8 mouse cellular contexts compared by ENCODE assay signal in genomic region chr2:144593951-144594651, GRCm38 (mm10). TPM values are rescaled to one million over a fixed set of nuclear protein-coding genes. Genes with fewer than 3 reads are reported as not detected.
A peak's percentile ranks its signal among the peaks of the same experiment; 100 is the strongest.
DNase-seq lines count a peak whose midpoint lies in the region; ATAC-seq and TF ChIP-seq lines count a peak whose summit lies in the region.

Gene Smim26, plus strand, starts transcription at chr2:144594054.

- no peaks in the 10 kb centered on the region for H3K27me3 ChIP-seq in embryonic facial prominence, embryonic 12.5 days
- no peaks in the 10 kb centered on the region for H3K27me3 ChIP-seq in kidney, adult 2 months (replicated peaks; ENCODE audit: control insufficient read depth, insufficient read depth, low read length)
- H3K27me3 ChIP-seq in limb, embryonic 12.5 days, result no peaks in the 10 kb centered on the region
- no peaks in the 10 kb centered on the region for H3K27me3 ChIP-seq in midbrain, embryonic 15.5 days (replicated peaks)
- no peaks in the 10 kb centered on the region for H3K27me3 ChIP-seq in spleen, adult 2 months (ENCODE audit: control insufficient read depth, insufficient read depth, low read length)

- H3K4me2 ChIP-seq in embryonic facial prominence, embryonic 12.5 days (replicated peaks), result peak within 1 kb of the TSS; percentile 61
- H3K4me2 ChIP-seq in limb, embryonic 12.5 days, result peak within 1 kb of the TSS; percentile 69
- peak within 1 kb of the TSS; percentile 55 for H3K4me2 ChIP-seq in midbrain, embryonic 15.5 days

- H3K4me1 ChIP-seq in embryonic facial prominence, embryonic 12.5 days, result no peaks in the 10 kb centered on the region
- H3K4me1 ChIP-seq in kidney, adult 2 months (ENCODE audit: control insufficient read depth, insufficient read depth, low read length), result peaks cover 3% of the 10 kb centered on the region; the same call in 1 of the 2 replicates
- H3K4me1 ChIP-seq in limb, embryonic 12.5 days (replicated peaks), result no peaks in the 10 kb centered on the region
- H3K4me1 ChIP-seq in midbrain, embryonic 15.5 days, result peaks cover 6% of the 10 kb centered on the region
- H3K4me1 ChIP-seq in spleen, adult 2 months (ENCODE audit: control insufficient read depth, insufficient read depth, insufficient read length), result peaks cover 2% of the 10 kb centered on the region; the same call in 1 of the 2 replicates

- no peak for TF ChIP-seq POLR2A in kidney, adult 2 months (IDR thresholded peaks at IDR 0.05; ENCODE audit: low read depth, low read length)
- TF ChIP-seq POLR2A in spleen, adult 2 months (IDR thresholded peaks at IDR 0.05; ENCODE audit: low read depth, low read length), result peak; percentile 43; the same call in 1 of the 2 replicates

- peak within 1 kb of the TSS; percentile 52 for H3K9ac ChIP-seq in embryonic facial prominence, embryonic 12.5 days
- peak within 1 kb of the TSS; percentile 67 for H3K9ac ChIP-seq in limb, embryonic 12.5 days (replicated peaks)
- H3K9ac ChIP-seq in midbrain, embryonic 15.5 days, result peak within 1 kb of the TSS; percentile 57

- peaks cover 4% of the 10 kb centered on the region for H3K36me3 ChIP-seq in embryonic facial prominence, embryonic 12.5 days
- H3K36me3 ChIP-seq in kidney, adult 2 months (ENCODE audit: control insufficient read depth, insufficient read depth, low read length), result no peaks in the 10 kb centered on the region
- peaks cover 32% of the 10 kb centered on the region for H3K36me3 ChIP-seq in limb, embryonic 12.5 days
- no peaks in the 10 kb centered on the region for H3K36me3 ChIP-seq in midbrain, embryonic 15.5 days (replicated peaks)
- peaks cover 8% of the 10 kb centered on the region for H3K36me3 ChIP-seq in spleen, adult 2 months (ENCODE audit: control insufficient read depth, insufficient read depth, low read length)

- no peak within 1 kb of the TSS for H3K27ac ChIP-seq in embryonic facial prominence, embryonic 12.5 days
- peak within 1 kb of the TSS; percentile 46; the same call in 1 of the 2 replicates for H3K27ac ChIP-seq in kidney, adult 2 months (ENCODE audit: insufficient read depth, low read depth, low read length)
- no peak within 1 kb of the TSS for H3K27ac ChIP-seq in limb, embryonic 12.5 days
- H3K27ac ChIP-seq in midbrain, embryonic 15.5 days, result peak within 1 kb of the TSS; percentile 60
- H3K27ac ChIP-seq in spleen, adult 2 months (ENCODE audit: insufficient read depth, low read length), result peak within 1 kb of the TSS; percentile 49

- WGBS in embryonic facial prominence, embryonic 12.5 days, result 2% methylated on average over 31 of the region's 31 CpGs
- under 1% methylated on average over 31 of the region's 31 CpGs for WGBS in kidney, adult 2 months
- 2% methylated on average over 31 of the region's 31 CpGs for WGBS in limb, embryonic 12.5 days
- WGBS in midbrain, embryonic 15.5 days, result 2% methylated on average over 31 of the region's 31 CpGs
- WGBS in spleen, adult 2 months, result under 1% methylated on average over 31 of the region's 31 CpGs

- ATAC-seq in embryonic facial prominence, embryonic 12.5 days (ENCODE audit: insufficient number of reproducible peaks, insufficient read depth, low FRiP score, low TSS enrichment), result peak; percentile 97
- ATAC-seq in limb, embryonic 12.5 days (ENCODE audit: insufficient number of reproducible peaks, insufficient read depth, low FRiP score, low TSS enrichment, low read depth), result peak; percentile 97
- ATAC-seq in midbrain, embryonic 15.5 days (replicated peaks), result peak; percentile 97

- DNase-seq in 3134 (ENCODE audit: extremely low read depth, insufficient read length, low spot score), result peak; percentile 75
- peak; percentile 72 for DNase-seq in adrenal gland, postnatal 25 days
- DNase-seq in heart, adult 11 months, result peak; percentile 98
- DNase-seq in kidney, adult 2 months, result peak; percentile 89
- DNase-seq in spleen, adult 2 months (ENCODE audit: low read depth in 1 of 2, low spot score in 2 of 2), result peak; percentile 27 to 74

- TF ChIP-seq CTCF in kidney, adult 2 months (conservative IDR thresholded peaks at IDR 0.05; ENCODE audit: insufficient read depth, insufficient read length, low read depth, low read length), result no peak
- TF ChIP-seq CTCF in spleen, adult 2 months (IDR thresholded peaks at IDR 0.05; ENCODE audit: extremely low read depth, insufficient read depth, insufficient read length, insufficient replicate concordance), result no peak

- H3K9me3 ChIP-seq in embryonic facial prominence, embryonic 12.5 days, result no peaks in the 10 kb centered on the region
- no peaks in the 10 kb centered on the region for H3K9me3 ChIP-seq in limb, embryonic 12.5 days
- H3K9me3 ChIP-seq in midbrain, embryonic 15.5 days, result no peaks in the 10 kb centered on the region

- peak within 1 kb of the TSS; percentile 54 for H3K4me3 ChIP-seq in embryonic facial prominence, embryonic 12.5 days
- H3K4me3 ChIP-seq in kidney, adult 2 months (ENCODE audit: insufficient read depth, low read depth, low read length), result peak within 1 kb of the TSS; percentile 83
- peak within 1 kb of the TSS; percentile 63 for H3K4me3 ChIP-seq in limb, embryonic 12.5 days (replicated peaks)
- peak within 1 kb of the TSS; percentile 65 for H3K4me3 ChIP-seq in midbrain, embryonic 15.5 days
- H3K4me3 ChIP-seq in spleen, adult 2 months (ENCODE audit: extremely low read depth, insufficient read depth, insufficient read length), result peak within 1 kb of the TSS; percentile 88

RNA-seq across cellular contexts. Expression of gene Smim26, which starts in this region (rescaled TPM):
- total RNA-seq in adrenal gland, postnatal 25 days (2021), result 49.2 and 60.5 TPM in 2 replicates
- polyA plus RNA-seq in embryonic facial prominence, embryonic 12.5 days (2016; fragmentation: Nextera tagmentation; extraction: Ambion mirVana), result 36.8 and 40.5 TPM in 2 replicates
- polyA plus RNA-seq in kidney, adult 2 months (2012; rRNA removed), result 16.3 and 24.7 TPM in 2 replicates
- polyA plus RNA-seq in limb, embryonic 12.5 days (2016; fragmentation: Nextera tagmentation; extraction: Ambion mirVana), result 43.3 and 46.0 TPM in 2 replicates
- 53.0 and 53.2 TPM in 2 replicates for polyA plus RNA-seq in midbrain, embryonic 15.5 days (2015; fragmentation: Nextera tagmentation; extraction: Ambion mirVana)
- 0.77 and 0.89 TPM in 2 replicates for polyA plus RNA-seq in spleen, adult 2 months (2012; rRNA removed)

Comparison
In these comparisons a context has a peak if more than half of its experiments do, and no peak if none do; other contexts are left out.
1. Peak in DNase-seq, H3K4me3 ChIP-seq and H3K27ac ChIP-seq in spleen, adult 2 months; RNA of the gene not detected or under 1 TPM.
2. H3K27ac ChIP-seq: peak in kidney, adult 2 months (single experiment) and midbrain, embryonic 15.5 days (single experiment); none in embryonic facial prominence, embryonic 12.5 days (single experiment) and limb, embryonic 12.5 days (single experiment).
3. Peak in every context shown above with its lines, with median percentiles within 50 percentile points of each other: DNase-seq, ATAC-seq, H3K4me2 ChIP-seq, H3K4me3 ChIP-seq and H3K9ac ChIP-seq.